Mouse (Mus musculus) skeletal muscle tissue, postnatal 0 days (tissue): ENCODE data around the gene Gm10330. TPM values are rescaled to one million over a fixed set of nuclear protein-coding genes. Genes with fewer than 3 reads are reported as not detected.

Experiments used
- polyA plus RNA-seq: library from polyadenylated mRNA; unstranded; fragments of >200 nt; fragmentation: Nextera tagmentation; extraction: Ambion mirVana; gene quantifications from 2 replicates; pipeline ENCODE4 v1.2.1, GENCODE M21; 2015

Gene Gm10330
- polyA plus RNA-seq = not detected in 2 replicates

DNA sequence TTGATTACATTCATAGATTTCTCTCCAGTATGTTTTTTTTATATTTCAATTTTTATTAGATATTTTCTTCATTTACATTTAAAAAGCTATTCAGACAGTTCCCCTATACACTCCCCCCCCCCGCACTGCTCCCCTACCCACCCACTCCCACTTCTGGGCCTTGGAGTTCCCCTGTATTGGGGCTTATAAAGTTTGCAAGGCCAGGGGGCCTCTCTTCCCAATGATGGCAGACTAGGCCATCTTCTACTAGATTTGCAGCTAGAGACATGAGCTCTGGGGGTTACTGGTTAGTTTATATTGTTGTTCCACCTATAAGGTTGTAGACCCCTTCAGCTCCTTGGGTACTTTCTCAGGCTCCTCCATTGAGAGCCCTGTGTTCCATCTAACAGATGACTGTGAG is at the start of gene Gm10330:
Gene Gm10330, minus strand, starts transcription at position 101 of the 400 bp plus-strand sequence.

